Mouse (Mus musculus) thymus, adult 18-20 months (tissue): ENCODE data around the gene Chd9.

ENCODE experiments used
- DNase-seq, 2 experiments: peaks; one replicate each; pipeline ENCODE4 v3.0.0; 2022; ENCODE audit warnings: mixed read lengths in 2 of 2

Chd9 gene

GRCm38 (mm10) chr8:91089601-91090000 lies 261.4 kb downstream of the Chd9 start:
- no peak for DNase-seq

- DNase-seq = no peak
Measured at GRCm38 (mm10) chr8:91094135-91094534, 266.0 kb downstream of the Chd9 start.

- no peak for DNase-seq
Measured at GRCm38 (mm10) chr8:91098106-91098505, 270.0 kb downstream of the Chd9 start.
